Mouse (Mus musculus) large intestine, adult 2 months (tissue): ENCODE results near the gene Fubp1. TPM values are rescaled to one million over a fixed set of nuclear protein-coding genes. Genes with fewer than 3 reads are reported as not detected.
A peak's percentile ranks its signal among the peaks of the same experiment; 100 is the strongest.
"Not testable (repeated sequence)": the region's sequence is repeated elsewhere in the genome, so short reads cannot be mapped to it uniquely, and the experiment has no call there.

Source experiments
- DNase-seq: peaks from one replicate; pipeline ENCODE4 v3.0.0-alpha.2; 2012; ENCODE audit warnings: low read depth, low spot score
- WGBS: fragments of 180-500 bp; shearing (Covaris S2); methylation state at CpG from one replicate; pipeline ENCODE4 v1.1.7; 2018; 5-methylcytosine and 5-hydroxymethylcytosine counted together
- polyA plus RNA-seq: library from polyadenylated mRNA; depleted of rRNA; stranded (reverse); fragments of >200 nt; gene quantifications from 2 replicates; pipeline ENCODE4 v1.2.3, GENCODE M21; 2012

Fubp1 gene
- polyA plus RNA-seq, 1 experiment: 37.5 TPM

DNA sequence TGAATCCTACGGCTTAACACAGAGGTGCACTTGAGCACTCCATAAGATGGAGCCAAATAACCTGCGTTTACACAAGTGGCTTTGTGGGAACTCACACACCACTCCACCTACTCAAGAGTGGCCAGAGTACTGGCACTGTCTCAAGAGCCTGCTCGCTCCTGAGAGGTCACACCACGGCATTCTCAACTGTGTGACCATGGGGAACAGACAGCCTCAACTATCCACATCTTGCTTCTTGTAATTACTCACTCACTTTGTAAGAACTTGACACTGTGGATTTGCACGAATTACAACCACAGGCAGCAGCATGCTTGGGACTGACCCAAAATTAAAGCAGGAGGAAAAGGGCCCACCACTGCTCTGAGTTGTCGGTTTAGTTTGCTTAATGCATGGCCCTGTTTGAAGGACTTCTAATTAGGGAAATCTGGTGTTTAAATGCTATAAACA is 18.4 kb upstream of the Fubp1 start:
- DNase-seq: no peak
- 1% methylated on average over 6 of the region's 6 CpGs for WGBS

DNA sequence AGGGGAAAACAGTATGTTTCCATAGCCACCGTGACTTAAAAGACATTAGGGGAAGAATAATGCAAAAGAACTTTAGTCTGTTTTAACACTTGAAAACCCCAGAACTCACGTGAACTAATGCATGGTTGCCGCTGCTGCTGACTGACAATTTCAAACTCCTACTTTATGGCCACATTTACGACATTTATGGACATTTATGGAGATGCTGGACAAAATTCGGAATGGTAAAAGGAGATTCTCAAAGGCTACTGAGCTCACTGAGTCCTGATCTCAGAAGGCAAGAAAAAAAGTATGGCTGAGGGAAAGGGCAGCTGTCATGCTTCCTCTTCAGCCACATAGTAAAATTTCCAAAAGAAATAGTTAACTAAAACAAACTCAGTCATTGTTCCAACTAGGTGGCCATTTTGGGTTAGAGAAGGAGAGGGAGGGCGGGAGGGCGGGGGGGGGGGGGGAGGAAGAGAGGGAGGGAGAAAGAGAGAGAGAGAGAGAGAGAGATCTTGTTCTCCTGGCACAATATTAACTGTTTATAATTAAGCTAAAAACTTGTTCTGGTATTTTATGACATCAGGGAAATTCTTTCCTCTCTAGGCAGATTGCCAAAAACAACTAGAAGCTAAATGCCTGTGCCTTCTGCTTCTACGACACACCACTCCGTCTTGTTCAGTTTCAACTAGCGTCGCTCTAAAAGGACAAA is 17.8 kb upstream of the Fubp1 start:
- no peak for DNase-seq
- under 1% methylated on average over 11 of the region's 11 CpGs for WGBS

DNA sequence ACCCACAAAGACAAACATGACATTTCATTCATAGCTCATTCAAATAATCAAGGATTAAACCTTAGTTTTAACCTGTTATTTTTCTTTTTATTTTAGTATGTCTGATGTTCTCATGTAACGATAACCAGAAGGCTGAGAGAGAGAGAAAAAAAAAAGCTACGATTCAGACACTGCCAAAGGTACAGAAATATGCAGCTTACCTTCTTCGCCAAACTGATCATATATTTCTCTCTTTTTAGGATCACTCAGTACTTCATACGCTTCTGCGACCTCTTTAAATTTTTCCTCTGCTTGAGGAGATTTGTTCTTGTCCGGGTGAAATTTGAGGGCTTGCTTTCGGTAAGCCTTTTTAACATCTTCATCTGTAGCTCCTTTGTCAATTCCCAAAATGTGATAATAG is 17.0 kb upstream of the Fubp1 start:
- WGBS: under 1% methylated on average over 7 of the region's 7 CpGs
- no peak for DNase-seq

DNA sequence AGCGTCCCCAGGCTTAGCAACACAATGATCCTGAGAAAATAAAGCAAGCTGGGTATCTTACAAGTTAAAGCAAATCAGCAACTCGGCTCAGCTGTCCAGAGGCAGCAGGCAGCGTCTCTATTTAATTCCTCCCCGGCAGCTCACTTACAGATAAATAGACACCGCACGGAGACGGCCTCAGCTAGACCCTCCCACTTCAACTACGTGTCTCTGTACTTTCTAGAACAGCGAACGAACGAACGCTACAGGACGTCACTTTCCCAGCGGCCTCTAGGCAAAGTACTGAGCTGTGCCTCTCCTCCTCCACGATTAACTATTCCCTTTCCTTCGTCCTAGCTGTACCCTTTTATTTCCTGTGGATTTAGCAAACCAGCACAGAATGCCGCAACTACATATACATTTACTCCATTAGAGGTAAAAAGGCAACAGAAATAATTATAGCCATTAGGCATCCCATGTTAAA is 16.6 kb upstream of the Fubp1 start:
- WGBS: under 1% methylated on average over 17 of the region's 17 CpGs

DNA sequence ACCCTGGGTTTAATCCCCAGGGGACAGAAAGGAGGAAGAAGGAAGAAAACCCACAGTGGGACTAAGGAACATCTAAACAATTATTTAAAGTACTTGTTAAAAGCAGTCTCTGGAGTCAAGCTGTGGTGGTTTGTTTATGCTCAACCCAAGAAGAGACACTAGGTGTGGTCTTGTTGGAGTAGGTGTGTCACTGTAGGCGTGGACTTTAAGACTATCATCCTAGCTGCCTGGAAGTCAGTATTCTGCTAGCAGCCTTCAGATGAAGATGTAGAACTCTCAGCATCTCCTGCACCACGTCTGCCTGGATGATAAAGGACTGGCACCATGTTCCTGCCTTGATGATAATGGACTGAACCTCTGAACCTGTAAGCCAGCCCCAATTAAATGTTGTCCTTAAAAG is 13.0 kb upstream of the Fubp1 start:
- 32% methylated on average over 2 of the region's 2 CpGs for WGBS
- not testable (repeated sequence) for DNase-seq

More for the DNA sequence above, 16.6 kb upstream of the Fubp1 start:
- peak; percentile 95 for DNase-seq

DNA sequence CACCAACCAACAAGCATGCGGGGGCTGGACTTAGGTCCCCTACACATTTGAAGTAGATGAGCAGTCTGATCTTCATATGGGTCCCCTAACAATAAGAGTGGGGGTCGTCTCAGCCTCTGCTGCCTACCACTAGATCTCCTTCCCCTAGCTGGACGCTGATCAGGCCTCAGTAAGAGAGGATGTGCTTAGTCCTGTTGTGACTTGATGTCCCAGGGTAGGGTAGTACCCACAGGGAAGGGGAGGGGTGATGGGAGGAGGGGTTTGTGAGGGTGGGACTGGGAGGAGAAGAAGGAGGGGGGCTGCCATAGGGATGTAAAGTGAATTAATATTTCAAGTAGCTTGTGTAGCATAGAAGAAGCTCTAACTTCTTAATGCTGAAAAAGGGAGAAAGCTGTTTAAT is 11.1 kb upstream of the Fubp1 start:
- DNase-seq: no peak
- 79% methylated on average over 3 of the region's 3 CpGs for WGBS

DNA sequence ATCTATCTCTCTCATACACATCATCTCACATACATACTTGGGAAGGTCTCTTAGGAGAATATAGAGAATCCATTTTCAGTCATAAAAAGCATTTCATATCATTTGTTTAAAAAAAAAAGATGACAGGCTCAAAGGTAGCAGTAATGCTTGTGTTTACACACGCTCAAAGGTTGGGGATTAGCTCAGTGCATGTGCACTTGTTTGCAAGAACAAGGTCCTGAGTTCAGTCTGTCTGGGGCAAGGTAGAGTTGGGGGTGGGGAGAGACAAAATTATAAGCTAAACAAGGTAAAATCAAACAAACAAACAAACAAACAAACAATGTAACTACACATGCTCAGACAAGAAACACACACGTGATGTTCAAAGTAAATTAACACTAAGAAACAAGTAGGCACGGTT is 9.0 kb upstream of the Fubp1 start:
- no peak for DNase-seq
- WGBS: 69% methylated on average over 3 of the region's 3 CpGs

DNA sequence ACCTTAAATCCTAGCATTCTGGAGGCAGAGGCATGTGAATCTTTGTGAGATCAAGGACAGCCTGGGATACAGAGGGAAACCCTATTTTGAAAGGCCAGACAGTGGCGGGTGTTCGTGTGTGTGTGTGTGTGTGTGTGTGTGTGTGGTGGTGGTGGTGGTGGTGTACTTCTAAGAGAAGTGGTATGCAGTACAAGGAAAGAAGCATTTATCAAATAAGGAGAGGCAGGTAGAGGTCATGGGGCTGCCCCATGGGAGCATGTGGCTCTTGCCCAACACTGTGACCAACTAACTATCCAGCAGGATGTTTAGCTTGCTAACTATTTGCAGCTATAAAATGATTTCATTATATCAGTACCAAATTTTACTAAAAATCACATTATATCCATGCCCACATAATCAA is 8.6 kb upstream of the Fubp1 start:
- DNase-seq: no peak
- 86% methylated on average over 2 of the region's 2 CpGs for WGBS

DNA sequence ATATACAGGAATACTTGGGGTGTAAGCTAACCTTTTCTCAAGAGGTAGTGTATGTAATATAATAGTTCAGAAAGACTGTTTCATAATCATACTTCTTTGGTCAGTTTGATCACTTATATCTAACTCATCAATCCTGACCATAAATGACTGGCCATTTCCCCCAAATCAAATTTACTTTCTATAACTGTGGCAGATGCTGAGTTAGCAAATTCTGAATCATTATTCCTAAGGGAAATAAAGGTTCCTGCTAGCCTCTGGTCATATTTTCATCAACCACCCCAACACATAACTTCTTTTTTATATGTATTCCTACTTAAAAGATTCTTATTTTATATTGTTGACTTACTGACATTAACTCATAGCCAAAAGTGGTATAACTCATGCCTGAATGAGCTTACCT is 7.3 kb upstream of the Fubp1 start:
- no peak for DNase-seq

DNA sequence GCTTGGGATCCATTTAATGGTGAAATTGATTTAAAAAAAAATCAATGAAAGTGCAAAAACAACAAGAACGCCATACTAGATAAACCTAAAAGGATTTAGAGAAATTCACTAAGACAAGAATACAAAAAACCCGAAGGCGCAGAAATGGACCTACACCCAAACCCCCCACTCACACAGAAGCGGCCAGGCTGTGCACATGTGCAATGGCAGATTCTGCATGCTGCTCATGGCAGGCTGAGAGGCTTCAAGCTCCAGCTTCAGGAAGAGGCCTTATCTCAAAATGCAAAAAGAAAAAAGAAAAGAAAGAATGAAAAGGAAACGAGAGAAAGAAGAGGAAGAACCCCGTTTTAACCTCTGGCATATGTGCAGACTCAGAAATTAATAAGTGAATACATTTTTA is 6.8 kb upstream of the Fubp1 start:
- 91% methylated on average over 6 of the region's 6 CpGs for WGBS
- no peak for DNase-seq

DNA sequence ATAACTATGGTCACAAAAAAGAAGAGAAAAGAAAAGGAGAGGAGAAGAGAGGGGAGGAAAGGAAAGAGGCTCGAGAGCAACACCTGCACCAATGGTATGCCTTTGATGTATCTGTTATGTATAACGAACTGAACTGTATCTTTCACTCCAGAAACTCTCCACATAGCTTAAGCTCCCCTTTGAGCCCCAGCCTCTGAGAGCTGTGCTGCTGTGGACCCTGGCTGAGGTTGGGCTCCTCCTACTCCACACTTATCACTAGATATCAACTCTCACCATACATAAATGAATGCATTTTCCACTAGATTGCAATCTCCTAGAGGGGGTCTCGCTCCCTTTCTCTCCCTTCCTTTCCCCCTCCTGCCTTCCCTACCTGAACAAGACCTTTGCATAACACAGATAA is 6.2 kb upstream of the Fubp1 start:
- no peak for DNase-seq

DNA sequence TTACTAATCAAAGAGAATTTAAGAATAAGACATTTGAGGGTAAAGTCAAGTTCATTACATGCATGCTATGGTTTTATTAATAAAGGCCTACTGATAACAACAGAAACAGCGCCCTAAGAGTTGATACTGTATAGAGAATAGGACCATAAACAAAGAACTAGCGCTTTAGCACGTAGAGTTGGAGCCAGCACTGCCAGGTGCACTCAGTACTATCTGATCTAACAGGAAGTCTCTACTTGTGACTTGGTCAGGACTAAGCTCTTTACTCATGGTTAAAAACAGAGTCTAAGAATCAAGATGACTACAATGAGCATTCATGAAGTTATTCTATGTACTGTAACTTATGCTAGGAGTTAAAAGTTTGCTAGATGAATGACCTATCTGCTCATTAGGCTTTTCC is 5.6 kb upstream of the Fubp1 start:
- WGBS: 40% methylated on average over 3 of the region's 3 CpGs
- DNase-seq: no peak

More for the DNA sequence above, 6.2 kb upstream of the Fubp1 start:
- 79% methylated on average over 3 of the region's 3 CpGs for WGBS

DNA sequence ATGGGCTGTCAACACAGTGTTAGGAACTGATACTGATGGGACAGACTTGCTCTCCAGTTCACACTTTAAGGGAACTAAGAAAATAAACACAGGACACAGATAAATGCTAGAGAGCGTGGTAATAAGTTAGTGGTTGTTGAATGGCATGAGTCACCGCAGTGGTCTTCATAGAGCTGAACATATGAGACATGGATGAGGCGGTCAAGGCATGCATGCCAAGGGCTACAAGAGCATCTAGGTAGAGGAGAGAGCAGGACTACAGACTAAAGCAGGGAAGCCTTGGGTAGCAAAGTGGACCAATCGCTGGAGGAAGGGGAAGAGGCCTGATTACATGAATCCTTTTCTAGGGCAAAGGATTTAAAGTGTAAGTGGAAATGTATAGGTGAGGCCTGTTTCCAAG is 3.1 kb upstream of the Fubp1 start:
- DNase-seq: no peak
- WGBS: 98% methylated on average over 4 of the region's 4 CpGs

DNA sequence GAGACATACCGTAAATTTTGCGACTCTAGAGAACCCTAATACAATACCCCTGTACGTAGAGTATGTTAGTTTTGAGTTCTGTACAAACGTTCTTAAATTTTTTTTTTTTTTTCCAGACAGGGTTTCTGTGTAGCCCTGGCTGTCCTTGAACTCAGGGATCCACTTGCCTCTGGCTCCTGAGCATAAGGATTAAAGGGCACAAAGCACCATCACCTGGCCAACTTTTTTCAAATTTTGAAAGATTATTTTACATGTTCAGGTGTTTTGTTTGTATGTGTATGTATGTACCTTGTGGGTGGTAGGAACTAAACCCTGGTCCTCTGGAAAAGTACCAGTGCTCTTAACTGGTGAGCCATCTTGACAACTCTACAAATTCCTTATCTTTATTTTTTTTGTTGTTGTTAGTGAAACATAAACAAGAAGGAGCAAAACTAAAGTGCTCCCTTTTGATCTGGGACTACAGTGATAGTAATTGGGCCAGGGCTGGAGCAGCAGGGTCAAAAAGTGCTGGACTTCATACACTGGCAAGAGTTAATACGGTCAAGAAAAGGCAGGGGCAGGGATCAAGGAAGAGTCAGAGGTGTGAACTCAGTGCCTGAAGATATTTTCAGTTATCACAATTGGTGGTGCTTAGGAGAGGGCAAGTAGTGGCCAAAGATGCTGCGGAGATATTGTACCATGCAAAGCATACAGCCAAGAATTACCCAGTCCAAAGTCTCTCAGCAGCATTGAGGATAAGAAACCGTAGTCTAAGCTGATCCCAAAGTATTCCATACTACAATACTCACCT is 1.9 kb upstream of the Fubp1 start:
- 70% methylated on average over 7 of the region's 7 CpGs for WGBS
- no peak for DNase-seq

DNA sequence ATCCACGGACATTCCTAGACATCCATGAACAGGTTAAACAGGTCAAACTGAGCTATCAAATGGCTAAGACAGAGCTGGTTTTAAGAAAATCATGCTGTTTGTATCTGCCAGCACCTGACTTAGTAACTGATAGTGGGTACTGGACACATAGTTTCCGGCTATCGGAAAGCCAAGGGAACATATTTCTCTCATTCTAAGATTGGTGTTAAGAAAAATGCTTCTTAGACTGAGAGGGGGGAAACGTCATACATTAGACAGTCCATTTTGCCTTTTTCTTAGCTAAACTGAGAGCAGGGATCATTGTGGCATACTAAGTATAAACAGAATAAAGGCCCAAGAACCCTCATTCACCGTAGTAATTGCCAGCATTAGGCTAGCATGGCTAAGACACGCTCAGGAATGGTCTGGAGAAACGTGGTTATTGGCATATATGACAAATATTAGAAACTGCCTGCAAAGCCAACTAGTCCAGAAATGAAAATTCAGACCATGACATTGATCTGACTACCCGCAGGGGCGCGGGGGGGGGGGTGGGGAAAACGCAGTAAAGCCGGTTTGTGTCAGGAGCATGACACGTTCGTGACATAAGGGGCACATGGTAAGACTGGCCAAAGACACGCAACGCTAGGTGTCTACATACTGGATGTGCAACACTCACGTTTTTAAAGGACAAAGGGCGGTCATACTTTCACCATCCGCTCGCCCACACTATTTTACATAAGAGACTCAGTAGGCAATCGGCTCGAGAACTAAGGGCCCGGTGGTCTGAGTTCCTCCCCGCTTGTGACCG is 850 bp upstream of the Fubp1 start:
- DNase-seq: no peak
- 1% methylated on average over 25 of the region's 25 CpGs for WGBS

DNA sequence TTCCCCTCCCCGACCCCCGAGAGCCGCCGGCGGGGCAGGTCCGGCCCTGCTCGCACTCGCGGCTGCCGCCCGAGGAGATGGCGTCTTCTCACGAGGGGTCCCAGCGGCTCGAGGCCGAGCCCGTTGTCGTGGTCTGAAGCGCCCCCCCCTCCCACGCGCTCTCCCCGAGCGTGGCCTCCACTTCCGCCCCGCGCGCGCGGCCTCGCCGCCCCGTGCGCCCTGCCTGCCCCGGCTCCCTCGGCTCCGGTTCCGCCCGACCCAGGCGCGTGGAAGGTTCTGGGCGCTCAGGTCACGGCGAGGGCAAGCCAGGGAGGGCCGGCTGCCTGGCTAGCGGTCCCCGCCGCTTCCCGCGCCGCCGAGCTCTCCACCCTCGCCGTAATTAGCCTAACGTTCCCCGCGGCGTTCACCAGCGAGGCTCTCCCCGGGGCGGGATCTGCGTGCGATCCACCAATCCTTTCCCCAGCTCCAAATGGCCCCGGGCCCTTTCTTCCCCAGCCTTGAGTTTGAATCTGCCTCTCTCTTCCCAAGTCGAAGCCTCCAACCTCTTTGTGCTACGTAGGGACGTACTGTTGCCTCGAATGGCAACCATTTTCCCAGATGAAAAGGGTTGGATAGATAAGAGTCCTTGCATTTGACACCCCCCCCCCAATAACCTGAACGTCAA is 638 bp downstream of the Fubp1 start:
- WGBS: under 1% methylated on average over 67 of the region's 68 CpGs
- no peak for DNase-seq

DNA sequence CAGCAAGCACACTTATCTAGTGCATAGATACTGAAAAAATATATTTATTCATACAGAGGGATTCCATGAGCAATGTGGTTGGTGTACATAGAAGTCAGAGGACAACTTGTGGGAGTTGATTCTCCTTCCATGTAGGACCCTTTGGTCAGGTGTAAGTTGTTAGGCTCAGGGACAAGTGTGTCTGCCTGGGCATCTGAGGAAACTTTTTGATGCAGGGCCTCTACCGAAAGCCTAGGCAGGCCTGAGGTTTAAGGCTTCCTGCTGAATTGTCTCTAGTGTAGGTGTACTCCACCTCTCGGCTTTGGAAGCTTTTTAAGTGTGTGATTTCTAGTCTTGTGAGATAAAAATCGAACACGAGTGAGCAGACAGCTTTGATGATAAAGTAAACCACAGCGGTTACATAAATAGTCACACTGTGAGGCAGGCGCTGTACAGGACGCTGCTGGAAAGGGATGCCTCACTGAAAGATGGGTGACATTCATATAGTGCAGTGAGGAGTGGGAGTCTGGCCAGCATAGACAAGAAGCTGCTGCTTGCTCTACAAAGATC is 1.6 kb downstream of the Fubp1 start:
- WGBS: under 1% methylated on average over 7 of the region's 7 CpGs
- no peak for DNase-seq

DNA sequence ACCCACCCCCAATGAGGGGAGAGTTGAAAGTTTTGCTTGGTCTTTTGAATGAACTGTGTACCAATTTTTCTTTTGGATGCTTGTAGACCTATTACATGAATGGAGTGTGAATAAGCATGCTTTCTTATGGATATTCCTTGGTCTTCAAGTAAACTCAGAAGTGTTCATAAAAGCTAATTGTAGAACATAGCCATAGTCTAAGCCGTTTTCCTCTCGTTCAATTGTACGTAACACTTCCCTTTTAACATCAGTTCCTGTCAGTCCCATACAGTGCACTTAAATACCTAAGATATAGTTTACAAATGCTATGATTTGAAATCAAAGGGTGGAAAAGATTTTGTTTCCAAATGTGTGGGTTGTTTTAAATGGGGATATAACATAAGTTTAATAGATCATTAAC is 3.2 kb downstream of the Fubp1 start:
- DNase-seq: no peak
- 14% methylated on average over 3 of the region's 3 CpGs for WGBS

DNA sequence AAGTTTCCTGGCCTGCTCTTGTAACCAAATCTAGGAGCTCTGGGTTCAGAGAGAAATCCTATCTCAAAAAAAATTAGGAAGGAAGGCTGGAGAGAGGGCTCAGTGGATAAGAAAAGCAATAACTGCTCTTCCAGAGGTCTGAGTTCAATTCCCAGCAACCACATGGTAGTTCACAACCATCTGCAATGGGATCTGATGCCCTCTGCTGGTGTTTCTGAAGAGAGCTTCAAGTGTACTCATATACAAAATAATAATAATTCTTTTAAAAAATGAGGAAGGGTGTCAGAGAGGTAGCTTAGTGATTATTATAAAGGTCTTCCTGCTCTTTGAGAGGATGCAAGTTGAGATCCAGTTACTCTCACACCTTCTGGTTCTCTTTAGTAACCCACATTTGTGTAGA is 14.7 kb downstream of the Fubp1 start:
- DNase-seq: no peak

DNA sequence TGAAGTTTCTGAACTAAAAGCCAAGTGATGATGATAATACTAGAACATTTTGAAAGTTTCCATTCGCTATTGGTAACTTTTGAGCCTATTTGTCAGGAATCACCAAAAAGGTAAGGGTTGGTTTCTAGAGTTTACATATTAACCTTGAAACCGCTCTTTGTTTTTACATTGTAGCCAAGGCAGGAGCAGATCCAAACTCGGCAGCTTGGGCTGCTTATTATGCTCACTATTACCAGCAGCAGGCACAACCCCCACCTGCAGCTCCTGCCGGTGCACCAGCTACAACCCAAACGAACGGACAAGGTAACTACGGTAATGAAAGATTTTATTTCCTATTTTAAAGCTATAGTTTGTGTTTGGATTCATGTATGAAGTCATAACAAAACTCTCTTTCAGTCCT is 15.7 kb downstream of the Fubp1 start:
- DNase-seq: no peak
- 79% methylated on average over 7 of the region's 7 CpGs for WGBS
